Mouse (Mus musculus): ENCODE data around the gene Ptpn5.

GRCm38 (mm10) chr7:47030517-47031193 is 102.8 kb downstream of the Ptpn5 start:
- TF ChIP-seq POLR2A (IDR thresholded peaks at IDR 0.05; ENCODE audit: insufficient read length, low read depth) (no peak), POLR2AphosphoS2 (IDR thresholded peaks at IDR 0.05; ENCODE audit: insufficient read length, low read depth) (no peak), MAX (IDR thresholded peaks at IDR 0.05; ENCODE audit: low read depth) (no peak), E2F4 (IDR thresholded peaks at IDR 0.05; ENCODE audit: insufficient read depth) (no peak), SRF (IDR thresholded peaks at IDR 0.05; ENCODE audit: control insufficient read depth, insufficient read length, low read depth) (no peak), USF1 (IDR thresholded peaks at IDR 0.05; ENCODE audit: low read depth) (no peak), REST (IDR thresholded peaks at IDR 0.05; ENCODE audit: insufficient read depth, insufficient read length) (no peak), TCF12 (IDR thresholded peaks at IDR 0.05; ENCODE audit: insufficient read depth, poor library complexity, severe bottlenecking) (no peak), TCF3 (IDR thresholded peaks at IDR 0.05; ENCODE audit: insufficient read length, low read depth) (no peak), MYOG (IDR thresholded peaks at IDR 0.05; ENCODE audit: control insufficient read depth in 1 of 3, insufficient read depth in 1 of 3, insufficient read length in 2 of 3, low read depth in 2 of 3) (no peak)
